Mouse (Mus musculus) neural tube, embryonic 12.5 days (tissue): Measurements from ENCODE around the gene Prkn. TPM values are rescaled to one million over a fixed set of nuclear protein-coding genes. Genes with fewer than 3 reads are reported as not detected.

Source experiments
- ATAC-seq: fragments of 200-750 bp; cut with Nextera tagmentation; 2 replicates; pipeline ENCODE4 v1.8.0; 2017; ENCODE audit warnings: low read depth, mild to moderate bottlenecking, moderate TSS enrichment, moderate library complexity; ENCODE audit not compliant: low FRiP score
- H3K27ac ChIP-seq: fragments of 300-500 bp; sonication (generic); 2 replicates; pipeline ENCODE4 v1.5.1; 2016
- H3K27me3 ChIP-seq: fragments of 300-500 bp; sonication (generic); replicated peaks from 2 replicates; pipeline ENCODE4 v1.6.1; 2016; ENCODE audit warnings: mild to moderate bottlenecking
- H3K36me3 ChIP-seq: fragments of 300-500 bp; sonication (generic); 2 replicates; pipeline ENCODE4 v1.6.1; 2016; ENCODE audit warnings: mild to moderate bottlenecking
- H3K4me1 ChIP-seq: fragments of 300-500 bp; sonication (generic); 2 replicates; pipeline ENCODE4 v1.6.1; 2016
- H3K4me2 ChIP-seq: fragments of 300-500 bp; sonication (generic); replicated peaks from 2 replicates; pipeline ENCODE4 v1.6.1; 2016; ENCODE audit warnings: mild to moderate bottlenecking
- H3K4me3 ChIP-seq: fragments of 300-500 bp; sonication (generic); 2 replicates; pipeline ENCODE4 v1.5.1; 2016
- H3K9ac ChIP-seq: fragments of 300-500 bp; sonication (generic); 2 replicates; pipeline ENCODE4 v1.6.1; 2016; ENCODE audit warnings: mild to moderate bottlenecking
- H3K9me3 ChIP-seq: fragments of 300-500 bp; sonication (generic); 2 replicates; pipeline ENCODE4 v1.6.1; 2016; ENCODE audit warnings: mild to moderate bottlenecking
- WGBS: fragments of 180-500 bp; shearing (Covaris S2); methylation state at CpG from one replicate; pipeline ENCODE4 v1.1.7; 2016; 5-methylcytosine and 5-hydroxymethylcytosine counted together
- polyA plus RNA-seq: library from polyadenylated mRNA; unstranded; fragments of >200 nt; fragmentation: Nextera tagmentation; extraction: Ambion mirVana; gene quantifications from 2 replicates; pipeline ENCODE4 v1.2.1, GENCODE M21; 2016

Gene Prkn
- polyA plus RNA-seq, 1 experiment from 2014 or later, result 2.0 TPM

DNA sequence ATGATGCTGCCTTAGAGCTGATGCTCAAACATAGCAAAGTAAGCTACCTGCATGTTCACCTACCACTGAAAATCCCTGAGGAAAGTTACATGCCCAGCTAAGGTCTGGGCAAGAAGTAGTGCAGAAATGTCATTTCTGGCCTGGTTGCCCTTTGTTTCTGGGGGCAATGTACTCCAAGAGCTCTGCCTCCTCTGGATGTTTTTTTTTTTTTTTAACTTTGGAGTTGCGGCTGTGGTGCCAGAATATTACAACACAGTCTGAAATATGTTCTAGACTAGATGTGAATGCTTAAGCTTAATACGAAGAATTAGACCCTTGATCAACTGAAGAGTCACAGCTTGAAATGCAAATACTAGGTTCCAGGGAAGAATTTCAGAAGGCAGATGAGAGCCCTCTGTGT is 911.1 kb downstream of the Prkn start:
- Histone ChIP-seq H3K36me3 (no peaks in the 10 kb centered on the region), H3K27ac (no peak overlapping the region), H3K4me2 (no peak overlapping the region), H3K4me1 (no peaks in the 10 kb centered on the region; the same call in 1 of the 2 replicates), H3K9ac (no peak overlapping the region), H3K9me3 (no peaks in the 10 kb centered on the region), H3K27me3 (no peaks in the 10 kb centered on the region), H3K4me3 (no peak overlapping the region)
- ATAC-seq, result no peak
- 91% methylated on average over 2 of the region's 2 CpGs for WGBS

GRCm38 (mm10) chr17:11752686-11753085 is 912.5 kb downstream of the Prkn start:
- no peak for ATAC-seq
- no peak overlapping the region for H3K4me2 ChIP-seq
- no peak overlapping the region for H3K9ac ChIP-seq
- H3K9me3 ChIP-seq, result no peaks in the 10 kb centered on the region
- no peaks in the 10 kb centered on the region for H3K36me3 ChIP-seq
- H3K27ac ChIP-seq, result no peak overlapping the region
- no peak overlapping the region for H3K4me3 ChIP-seq
- H3K27me3 ChIP-seq, result no peaks in the 10 kb centered on the region
- 38% methylated on average over 2 of the region's 2 CpGs for WGBS
- H3K4me1 ChIP-seq, result no peaks in the 10 kb centered on the region; the same call in 1 of the 2 replicates

GRCm38 (mm10) chr17:11765117-11765516 is 924.9 kb downstream of the Prkn start:
- 60% methylated on average over 3 of the region's 3 CpGs for WGBS

GRCm38 (mm10) chr17:11765581-11765980 is 925.4 kb downstream of the Prkn start:
- Histone ChIP-seq H3K9me3 (no peaks in the 10 kb centered on the region), H3K9ac (no peak overlapping the region), H3K27ac (no peak overlapping the region), H3K36me3 (no peaks in the 10 kb centered on the region), H3K4me3 (no peak overlapping the region), H3K27me3 (no peaks in the 10 kb centered on the region), H3K4me2 (no peak overlapping the region), H3K4me1 (no peaks in the 10 kb centered on the region)
- WGBS, result 45% methylated on average over 2 of the region's 2 CpGs
- no peak for ATAC-seq

More at GRCm38 (mm10) chr17:11765117-11765516, 924.9 kb downstream of the Prkn start:
- Histone ChIP-seq H3K9me3 (no peaks in the 10 kb centered on the region), H3K4me3 (no peak overlapping the region), H3K36me3 (no peaks in the 10 kb centered on the region), H3K27ac (no peak overlapping the region), H3K9ac (no peak overlapping the region), H3K4me1 (no peaks in the 10 kb centered on the region), H3K4me2 (no peak overlapping the region), H3K27me3 (no peaks in the 10 kb centered on the region)
- ATAC-seq, result no peak

DNA sequence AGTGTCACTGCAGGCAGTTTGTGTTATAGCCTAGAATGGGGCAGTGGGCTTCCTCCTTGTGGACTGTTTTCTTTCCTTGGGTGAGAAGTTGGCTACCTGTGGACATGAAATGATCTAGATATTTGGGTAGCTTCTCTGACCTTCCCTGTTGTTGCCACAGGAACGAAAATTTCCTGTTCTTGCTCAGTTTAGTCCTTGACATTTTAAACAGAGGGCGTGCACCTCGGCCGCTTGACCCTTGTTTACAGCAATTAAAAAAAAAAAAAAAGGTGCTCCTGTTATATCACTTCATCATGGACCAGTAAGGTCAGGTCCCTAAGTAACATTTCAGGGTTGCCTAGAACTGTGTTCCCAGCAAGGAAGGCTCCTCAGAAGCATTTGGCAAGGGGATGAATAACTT is 927.1 kb downstream of the Prkn start:
- no peak overlapping the region for H3K4me3 ChIP-seq
- no peak for ATAC-seq
- H3K9ac ChIP-seq, result no peak overlapping the region
- 85% methylated on average over 4 of the region's 4 CpGs for WGBS
- no peak overlapping the region for H3K4me2 ChIP-seq
- no peaks in the 10 kb centered on the region for H3K4me1 ChIP-seq
- H3K27me3 ChIP-seq, result no peaks in the 10 kb centered on the region
- H3K27ac ChIP-seq, result no peak overlapping the region
- no peaks in the 10 kb centered on the region for H3K9me3 ChIP-seq
- H3K36me3 ChIP-seq, result no peaks in the 10 kb centered on the region

GRCm38 (mm10) chr17:11768345-11768744 is 928.2 kb downstream of the Prkn start:
- Histone ChIP-seq H3K4me3 (no peak overlapping the region), H3K4me2 (no peak overlapping the region), H3K27me3 (no peaks in the 10 kb centered on the region), H3K9ac (no peak overlapping the region), H3K4me1 (no peaks in the 10 kb centered on the region), H3K27ac (no peak overlapping the region), H3K36me3 (no peaks in the 10 kb centered on the region), H3K9me3 (no peaks in the 10 kb centered on the region)
- no peak for ATAC-seq
- 87% methylated on average over 3 of the region's 4 CpGs for WGBS

GRCm38 (mm10) chr17:11768971-11769370 is 928.8 kb downstream of the Prkn start:
- Histone ChIP-seq H3K4me2 (no peak overlapping the region), H3K27me3 (no peaks in the 10 kb centered on the region), H3K36me3 (no peaks in the 10 kb centered on the region), H3K4me1 (no peaks in the 10 kb centered on the region), H3K9me3 (no peaks in the 10 kb centered on the region), H3K4me3 (no peak overlapping the region), H3K27ac (no peak overlapping the region), H3K9ac (no peak overlapping the region)
- WGBS, result 89% methylated on average over 1 of the region's 1 CpGs
- no peak for ATAC-seq

- no peak overlapping the region for H3K4me3 ChIP-seq
- H3K9me3 ChIP-seq, result no peaks in the 10 kb centered on the region
- H3K9ac ChIP-seq, result no peak overlapping the region
- H3K27me3 ChIP-seq, result no peaks in the 10 kb centered on the region
- WGBS, result 80% methylated on average over 3 of the region's 3 CpGs
- H3K27ac ChIP-seq, result no peak overlapping the region
- no peaks in the 10 kb centered on the region for H3K4me1 ChIP-seq
- no peak for ATAC-seq
- no peak overlapping the region for H3K4me2 ChIP-seq
- no peaks in the 10 kb centered on the region for H3K36me3 ChIP-seq
These were observed 929.3 kb downstream of the Prkn start for GRCm38 (mm10) chr17:11769513-11769912.

DNA sequence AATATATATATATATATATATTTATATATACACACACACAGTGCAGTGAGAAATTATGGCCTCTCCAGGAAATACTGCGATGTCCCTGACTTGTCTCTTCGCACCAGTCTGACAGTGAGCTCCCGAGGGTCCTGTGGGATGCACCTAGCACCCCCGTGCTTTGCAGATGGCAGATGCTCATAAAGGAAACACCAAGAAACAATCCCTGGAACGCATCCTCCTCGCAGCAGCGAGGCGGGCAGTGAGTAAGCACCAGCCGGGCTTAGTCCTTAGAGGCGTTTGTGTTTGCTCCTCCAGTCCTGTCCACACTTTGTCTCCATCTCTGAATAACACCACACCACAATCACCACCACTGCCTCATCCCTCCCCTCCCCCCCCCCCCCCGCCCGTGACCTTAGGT is 939.4 kb downstream of the Prkn start:
- Histone ChIP-seq H3K27ac (no peak overlapping the region), H3K4me3 (no peak overlapping the region), H3K36me3 (no peaks in the 10 kb centered on the region), H3K4me2 (no peak overlapping the region), H3K9me3 (no peaks in the 10 kb centered on the region), H3K27me3 (no peaks in the 10 kb centered on the region), H3K4me1 (0 out of 2 replicates have a peak, but pooled peaks cover 5% of the 10 kb centered on the region), H3K9ac (no peak overlapping the region)
- ATAC-seq, result no peak
- WGBS, result 85% methylated on average over 11 of the region's 12 CpGs

DNA sequence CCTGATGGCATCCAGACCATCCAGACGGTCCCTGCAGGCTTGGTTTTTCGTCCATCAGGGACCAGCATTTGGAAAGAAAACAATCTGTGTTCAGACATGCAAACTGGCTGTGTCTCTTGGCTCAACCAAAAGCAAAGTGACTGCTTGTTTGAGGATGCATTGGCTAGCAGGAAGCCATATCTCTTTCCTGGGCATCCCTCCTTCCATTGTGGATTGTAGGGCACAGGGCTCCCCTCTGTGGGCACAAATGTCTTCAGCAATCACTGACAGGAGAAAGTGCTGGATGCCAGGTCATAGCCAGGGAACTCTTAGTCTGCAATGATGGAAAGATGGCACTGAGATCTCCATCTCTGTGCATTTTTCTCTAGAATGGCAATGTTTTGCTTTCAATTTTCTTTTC is 939.8 kb downstream of the Prkn start:
- H3K27ac ChIP-seq, result no peak overlapping the region
- H3K9ac ChIP-seq, result no peak overlapping the region
- H3K36me3 ChIP-seq, result no peaks in the 10 kb centered on the region
- ATAC-seq, result no peak
- no peaks in the 10 kb centered on the region for H3K9me3 ChIP-seq
- 0 out of 2 replicates have a peak, but pooled peaks cover 5% of the 10 kb centered on the region for H3K4me1 ChIP-seq
- H3K27me3 ChIP-seq, result no peaks in the 10 kb centered on the region
- no peak overlapping the region for H3K4me2 ChIP-seq
- no peak overlapping the region for H3K4me3 ChIP-seq
- 61% methylated on average over 2 of the region's 2 CpGs for WGBS

DNA sequence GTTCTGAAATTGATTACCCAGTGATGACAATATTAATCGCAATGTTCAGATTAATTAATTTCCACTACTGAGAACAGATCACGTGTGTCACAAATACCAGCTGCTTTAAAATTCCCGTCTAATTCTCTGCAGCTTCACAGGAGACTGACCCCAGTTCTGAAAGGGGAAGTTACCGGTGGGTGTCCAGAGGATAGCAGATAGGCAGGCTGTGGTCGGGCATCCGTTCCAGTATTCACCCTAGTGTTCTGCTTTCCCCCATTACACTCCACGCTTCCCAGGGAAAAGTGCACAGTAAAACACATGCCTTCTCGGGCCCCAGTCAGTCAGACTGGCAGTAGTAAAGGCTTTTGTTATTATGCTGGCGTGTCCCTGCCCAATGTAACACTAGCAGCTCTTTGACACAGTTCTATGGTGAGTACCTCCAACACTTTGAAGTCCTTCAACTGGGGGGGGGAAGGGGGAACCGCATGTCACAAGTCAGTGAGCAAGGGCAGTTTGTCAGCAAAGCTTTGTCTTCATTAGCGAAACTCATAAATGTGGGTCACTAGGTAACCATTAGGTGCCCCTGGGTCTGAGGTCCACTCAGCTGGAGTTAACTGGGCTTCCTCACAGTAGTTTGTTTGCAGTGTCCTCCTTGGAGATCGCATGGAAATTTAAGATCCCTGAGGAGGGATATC is 940.8 kb downstream of the Prkn start:
- Histone ChIP-seq H3K4me1 (0 out of 2 replicates have a peak, but pooled peaks cover 5% of the 10 kb centered on the region), H3K27ac (no peak overlapping the region), H3K36me3 (no peaks in the 10 kb centered on the region), H3K9me3 (no peaks in the 10 kb centered on the region), H3K4me2 (no peak overlapping the region), H3K9ac (no peak overlapping the region), H3K4me3 (no peak overlapping the region), H3K27me3 (no peaks in the 10 kb centered on the region)
- ATAC-seq, result no peak
- WGBS, result 28% methylated on average over 12 of the region's 12 CpGs

DNA sequence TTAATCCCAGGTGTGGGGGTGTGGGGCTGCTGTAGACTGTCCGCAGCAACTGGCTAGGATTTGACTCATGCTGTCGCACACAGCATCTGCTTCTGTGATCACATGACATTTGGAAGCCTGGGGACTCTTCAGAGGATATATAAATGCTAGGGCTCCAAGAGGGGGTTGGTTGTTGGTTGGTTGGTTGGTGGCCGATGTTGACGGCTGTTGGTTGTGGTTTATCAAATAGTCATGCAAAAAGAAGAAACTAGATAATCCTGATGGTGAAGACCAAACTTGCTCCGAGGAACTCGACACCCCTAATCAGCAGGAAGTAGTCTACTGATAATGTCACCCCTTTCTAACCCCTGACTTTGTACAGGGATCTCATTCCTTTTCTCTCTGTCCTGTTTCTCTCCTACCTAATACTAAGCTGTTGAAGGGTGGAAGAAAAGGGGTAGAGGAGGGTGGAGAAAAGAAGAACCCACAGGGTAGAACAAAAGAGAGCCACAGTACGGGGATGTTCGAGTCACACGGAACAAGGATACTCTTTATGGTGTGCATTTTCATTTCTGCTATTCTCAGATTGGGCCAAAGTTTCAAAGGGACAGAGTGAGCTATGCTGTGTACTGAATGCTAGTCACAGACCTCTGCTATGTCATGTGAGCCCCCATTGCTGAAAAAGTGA is 948.2 kb downstream of the Prkn start:
- no peaks in the 10 kb centered on the region for H3K9me3 ChIP-seq
- WGBS, result 91% methylated on average over 9 of the region's 9 CpGs
- no peaks in the 10 kb centered on the region for H3K36me3 ChIP-seq
- no peaks in the 10 kb centered on the region for H3K27me3 ChIP-seq
- no peak overlapping the region for H3K9ac ChIP-seq
- no peak overlapping the region for H3K4me2 ChIP-seq
- no peak overlapping the region for H3K4me3 ChIP-seq
- no peak overlapping the region for H3K27ac ChIP-seq
- H3K4me1 ChIP-seq, result no peaks in the 10 kb centered on the region
- ATAC-seq, result no peak

DNA sequence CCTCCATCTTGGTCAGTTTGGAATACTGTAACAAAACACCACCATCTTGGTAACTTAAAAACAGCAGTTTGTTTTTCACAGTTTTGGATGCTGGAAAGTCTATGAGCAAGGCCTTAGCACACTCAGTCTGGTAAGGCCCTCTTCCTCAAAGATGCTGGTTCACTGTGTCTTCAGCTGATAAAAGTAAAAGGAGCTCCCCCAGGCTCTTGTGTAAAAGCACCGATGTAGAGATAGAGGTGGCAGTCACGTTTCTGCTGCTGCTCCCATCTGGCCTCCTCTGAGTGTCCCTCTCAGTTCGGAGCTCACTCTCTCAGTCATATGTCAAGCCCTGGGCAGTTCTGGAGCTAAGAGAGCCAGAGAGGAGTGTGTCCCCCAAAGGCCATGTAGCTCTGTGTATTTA is 955.8 kb downstream of the Prkn start:
- ATAC-seq, result no peak
- H3K4me1 ChIP-seq, result no peaks in the 10 kb centered on the region
- no peak overlapping the region for H3K4me2 ChIP-seq
- no peak overlapping the region for H3K9ac ChIP-seq
- no peaks in the 10 kb centered on the region for H3K36me3 ChIP-seq
- 80% methylated on average over 3 of the region's 3 CpGs for WGBS
- H3K27ac ChIP-seq, result no peak overlapping the region
- no peaks in the 10 kb centered on the region for H3K9me3 ChIP-seq
- H3K4me3 ChIP-seq, result no peak overlapping the region
- no peaks in the 10 kb centered on the region for H3K27me3 ChIP-seq
